Mouse (Mus musculus) hindbrain, embryonic 12.5 days (tissue): ENCODE measurements around the gene Extl1. TPM values are rescaled to one million over a fixed set of nuclear protein-coding genes. Genes with fewer than 3 reads are reported as not detected.

Source experiments
- ATAC-seq: fragments of 200-750 bp; cut with Nextera tagmentation; 2 replicates; pipeline ENCODE4 v1.8.0; 2017; ENCODE audit warnings: moderate TSS enrichment; ENCODE audit not compliant: low FRiP score
- H3K27ac ChIP-seq: fragments of 300-500 bp; sonication (generic); 2 replicates; pipeline ENCODE4 v1.5.1; 2016; ENCODE audit warnings: mild to moderate bottlenecking
- H3K27me3 ChIP-seq: fragments of 300-500 bp; sonication (generic); 2 replicates; pipeline ENCODE4 v1.6.1; 2016; ENCODE audit warnings: mild to moderate bottlenecking
- H3K36me3 ChIP-seq: fragments of 300-500 bp; sonication (generic); 2 replicates; pipeline ENCODE4 v1.6.1; 2016; ENCODE audit warnings: mild to moderate bottlenecking
- H3K4me1 ChIP-seq: fragments of 300-500 bp; sonication (generic); 2 replicates; pipeline ENCODE4 v1.6.1; 2016
- H3K4me2 ChIP-seq: fragments of 300-500 bp; sonication (generic); replicated peaks from 2 replicates; pipeline ENCODE4 v1.6.1; 2016; ENCODE audit warnings: mild to moderate bottlenecking
- H3K4me3 ChIP-seq: fragments of 300-500 bp; sonication (generic); 2 replicates; pipeline ENCODE4 v1.5.1; 2016; ENCODE audit warnings: mild to moderate bottlenecking
- H3K9ac ChIP-seq: fragments of 300-500 bp; sonication (generic); 2 replicates; pipeline ENCODE4 v1.6.1; 2016; ENCODE audit warnings: mild to moderate bottlenecking, moderate library complexity
- H3K9me3 ChIP-seq: fragments of 300-500 bp; sonication (generic); replicated peaks from 2 replicates; pipeline ENCODE4 v1.6.1; 2016; ENCODE audit warnings: mild to moderate bottlenecking
- WGBS: fragments of 180-500 bp; shearing (Covaris S2); methylation state at CpG from one replicate; pipeline ENCODE4 v1.1.7; 2016; 5-methylcytosine and 5-hydroxymethylcytosine counted together
- polyA plus RNA-seq: library from polyadenylated mRNA; unstranded; fragments of >200 nt; fragmentation: Nextera tagmentation; extraction: Ambion mirVana; gene quantifications from 2 replicates; pipeline ENCODE4 v1.2.1, GENCODE M21; 2016

Gene Extl1
- polyA plus RNA-seq, 1 experiment from 2014 or later = 1.2 TPM

- H3K27ac ChIP-seq = no peak overlapping the region
- H3K9ac ChIP-seq = no peak overlapping the region
- ATAC-seq = no peak
- H3K36me3 ChIP-seq = no peaks in the 10 kb centered on the region
- 70% methylated on average over 16 of the region's 16 CpGs for WGBS
- no peaks in the 10 kb centered on the region for H3K27me3 ChIP-seq
- H3K9me3 ChIP-seq = no peaks in the 10 kb centered on the region
- H3K4me1 ChIP-seq = peaks cover 33% of the 10 kb centered on the region
- peak overlapping the region; percentile 53 for H3K4me2 ChIP-seq
- no peak overlapping the region for H3K4me3 ChIP-seq
Measured at GRCm38 (mm10) chr4:134401856-134402570, 18.4 kb upstream of the Extl1 start.

GRCm38 (mm10) chr4:134401181-134401661, 17.6 kb upstream of the Extl1 start:
- no peaks in the 10 kb centered on the region for H3K9me3 ChIP-seq
- peak overlapping the region; percentile 58; the same call in 1 of the 2 replicates for H3K27ac ChIP-seq
- WGBS = 6% methylated on average over 19 of the region's 19 CpGs
- peak overlapping the region; percentile 53 for H3K4me2 ChIP-seq
- H3K4me1 ChIP-seq = peaks cover 39% of the 10 kb centered on the region
- peak; percentile 73 for ATAC-seq
- H3K27me3 ChIP-seq = no peaks in the 10 kb centered on the region
- H3K9ac ChIP-seq = peak overlapping the region; percentile 39
- H3K4me3 ChIP-seq = peak overlapping the region; percentile 24
- no peaks in the 10 kb centered on the region for H3K36me3 ChIP-seq

- ATAC-seq = no peak
- WGBS = 32% methylated on average over 5 of the region's 5 CpGs
- no peaks in the 10 kb centered on the region for H3K36me3 ChIP-seq
- no peaks in the 10 kb centered on the region for H3K27me3 ChIP-seq
- H3K9ac ChIP-seq = no peak overlapping the region
- no peaks in the 10 kb centered on the region for H3K9me3 ChIP-seq
- H3K4me3 ChIP-seq = no peak overlapping the region
- H3K27ac ChIP-seq = no peak overlapping the region; the same call in 1 of the 2 replicates
- peaks cover 39% of the 10 kb centered on the region for H3K4me1 ChIP-seq
- 0 out of 2 replicates have a peak overlapping the region, but pooled peaks have one; percentile 53 for H3K4me2 ChIP-seq
Measured at GRCm38 (mm10) chr4:134400206-134400605, 16.6 kb upstream of the Extl1 start.

- no peak overlapping the region for H3K27ac ChIP-seq
- 93% methylated on average over 9 of the region's 9 CpGs for WGBS
- no peaks in the 10 kb centered on the region for H3K36me3 ChIP-seq
- peaks cover 35% of the 10 kb centered on the region for H3K4me1 ChIP-seq
- no peak for ATAC-seq
- no peak overlapping the region for H3K4me2 ChIP-seq
- H3K9me3 ChIP-seq = no peaks in the 10 kb centered on the region
- H3K27me3 ChIP-seq = no peaks in the 10 kb centered on the region
- H3K9ac ChIP-seq = no peak overlapping the region
- no peak overlapping the region for H3K4me3 ChIP-seq
Measured at GRCm38 (mm10) chr4:134397732-134398131, 14.1 kb upstream of the Extl1 start.

GRCm38 (mm10) chr4:134397121-134397520, 13.5 kb upstream of the Extl1 start:
- no peaks in the 10 kb centered on the region for H3K27me3 ChIP-seq
- H3K9me3 ChIP-seq = no peaks in the 10 kb centered on the region
- WGBS = 26% methylated on average over 7 of the region's 7 CpGs
- peak overlapping the region; percentile 66; the same call in 1 of the 2 replicates for H3K9ac ChIP-seq
- peak overlapping the region; percentile 44 for H3K4me3 ChIP-seq
- H3K4me2 ChIP-seq = peak overlapping the region; percentile 68
- peak overlapping the region; percentile 55; the same call in 1 of the 2 replicates for H3K27ac ChIP-seq
- ATAC-seq = no peak
- peaks cover 37% of the 10 kb centered on the region for H3K4me1 ChIP-seq
- H3K36me3 ChIP-seq = no peaks in the 10 kb centered on the region

- peak; percentile 99 for ATAC-seq
Measured at GRCm38 (mm10) chr4:134395977-134396825, 12.6 kb upstream of the Extl1 start, which contains the start of gene Pafah2. Pafah2 (plus strand) TSS chr4:134396320.

GRCm38 (mm10) chr4:134395142-134395541, 11.5 kb upstream of the Extl1 start:
- Histone ChIP-seq H3K27ac (no peak overlapping the region), H3K9ac (no peak overlapping the region), H3K9me3 (no peaks in the 10 kb centered on the region), H3K36me3 (no peaks in the 10 kb centered on the region), H3K4me1 (peaks cover 20% of the 10 kb centered on the region), H3K4me2 (no peak overlapping the region), H3K27me3 (no peaks in the 10 kb centered on the region), H3K4me3 (no peak overlapping the region)
- WGBS = 93% methylated on average over 7 of the region's 7 CpGs
- ATAC-seq = no peak

More at GRCm38 (mm10) chr4:134395977-134396825, 12.6 kb upstream of the Extl1 start, which contains the start of gene Pafah2:
- Histone ChIP-seq H3K36me3 (no peaks in the 10 kb centered on the region), H3K4me1 (peaks cover 28% of the 10 kb centered on the region), H3K27ac (peak within 1 kb of the TSS; percentile 55), H3K27me3 (no peaks in the 10 kb centered on the region), H3K4me2 (peak within 1 kb of the TSS; percentile 68), H3K9ac (peak within 1 kb of the TSS; percentile 66), H3K4me3 (peak within 1 kb of the TSS; percentile 44), H3K9me3 (no peaks in the 10 kb centered on the region)
- under 1% methylated on average over 31 of the region's 31 CpGs for WGBS

- no peak overlapping the region for H3K4me3 ChIP-seq
- ATAC-seq = no peak
- no peaks in the 10 kb centered on the region for H3K27me3 ChIP-seq
- no peaks in the 10 kb centered on the region for H3K36me3 ChIP-seq
- no peak overlapping the region for H3K27ac ChIP-seq
- no peak overlapping the region for H3K9ac ChIP-seq
- H3K4me1 ChIP-seq = peaks cover 18% of the 10 kb centered on the region
- no peaks in the 10 kb centered on the region for H3K9me3 ChIP-seq
- H3K4me2 ChIP-seq = no peak overlapping the region; the same call in 1 of the 2 replicates
- 20% methylated on average over 12 of the region's 12 CpGs for WGBS
Measured at GRCm38 (mm10) chr4:134393026-134393425, 9.4 kb upstream of the Extl1 start.

- Histone ChIP-seq H3K27me3 (no peaks in the 10 kb centered on the region), H3K27ac (no peak overlapping the region), H3K9me3 (no peaks in the 10 kb centered on the region), H3K4me3 (no peak overlapping the region), H3K36me3 (no peaks in the 10 kb centered on the region), H3K9ac (no peak overlapping the region), H3K4me1 (peaks cover 16% of the 10 kb centered on the region), H3K4me2 (no peak overlapping the region; the same call in 1 of the 2 replicates)
- no peak for ATAC-seq
- 16% methylated on average over 8 of the region's 8 CpGs for WGBS
Measured at GRCm38 (mm10) chr4:134392595-134392994, 8.9 kb upstream of the Extl1 start.

GRCm38 (mm10) chr4:134391636-134392035, 8.0 kb upstream of the Extl1 start:
- ATAC-seq = no peak
- Histone ChIP-seq H3K27me3 (no peaks in the 10 kb centered on the region), H3K4me3 (no peak overlapping the region), H3K27ac (no peak overlapping the region), H3K9ac (no peak overlapping the region), H3K36me3 (no peaks in the 10 kb centered on the region), H3K4me2 (no peak overlapping the region), H3K9me3 (no peaks in the 10 kb centered on the region), H3K4me1 (peaks cover 8% of the 10 kb centered on the region)
- 92% methylated on average over 1 of the region's 1 CpGs for WGBS

- 21% methylated on average over 5 of the region's 5 CpGs for WGBS
Measured at GRCm38 (mm10) chr4:134388397-134388796, 4.7 kb upstream of the Extl1 start.

GRCm38 (mm10) chr4:134387268-134387667, 3.6 kb upstream of the Extl1 start:
- peaks cover under 1% of the 10 kb centered on the region; the same call in 1 of the 2 replicates for H3K4me1 ChIP-seq
- H3K27ac ChIP-seq = no peak overlapping the region
- WGBS = 69% methylated on average over 6 of the region's 6 CpGs
- no peaks in the 10 kb centered on the region for H3K27me3 ChIP-seq
- H3K4me2 ChIP-seq = no peak overlapping the region
- ATAC-seq = no peak
- no peak overlapping the region for H3K9ac ChIP-seq
- H3K9me3 ChIP-seq = no peaks in the 10 kb centered on the region
- H3K4me3 ChIP-seq = no peak overlapping the region
- H3K36me3 ChIP-seq = no peaks in the 10 kb centered on the region

More at GRCm38 (mm10) chr4:134388397-134388796, 4.7 kb upstream of the Extl1 start:
- Histone ChIP-seq H3K9ac (no peak overlapping the region), H3K27me3 (no peaks in the 10 kb centered on the region), H3K4me2 (no peak overlapping the region), H3K9me3 (no peaks in the 10 kb centered on the region), H3K36me3 (no peaks in the 10 kb centered on the region), H3K4me3 (no peak overlapping the region), H3K4me1 (peaks cover 6% of the 10 kb centered on the region; the same call in 1 of the 2 replicates), H3K27ac (no peak overlapping the region)
- no peak for ATAC-seq
